Mouse (Mus musculus) Patski (cell line): ENCODE measurements at regions not wholly inside any gene's neighbourhood (a gene's known extent, or its start where the extent isn't known, plus 50 kb on each side); places are given as distances from the start of the nearest gene placed in this dataset.
"Not testable (repeated sequence)": the region's sequence is repeated elsewhere in the genome, so short reads cannot be mapped to it uniquely, and the experiment has no call there.

Source experiments
- ATAC-seq: fragments of 100-300 bp; one replicate; pipeline ENCODE4 v1.8.0; 2021
- CTCF ChIA-PET: fragments of 350-600 bp; sonication (Branson Sonifier 250); formaldehyde crosslinking; loops from one replicate; lab custom pipeline; 2022; ENCODE audit warnings: inconsistent platforms; lab: Charles Lee
- POLR2A ChIA-PET: fragments of 350-600 bp; sonication (Branson Sonifier 250); formaldehyde crosslinking; loops from one replicate; lab custom pipeline; 2022; ENCODE audit warnings: antibody characterized with exemption, inconsistent platforms; lab: Charles Lee
- DNase-seq: peaks from one replicate; pipeline ENCODE4 v3.0.0-alpha.2; 2011; ENCODE audit warnings: low read depth, low spot score
- H3K27me3 ChIP-seq: fragments of 371-371 bp; one replicate; pipeline ENCODE4 v1.5.1; 2021
- CTCF ChIP-seq: fragments of 100-300 bp; IDR thresholded peaks from one replicate; pipeline ENCODE4 v1.5.1; 2021
- in situ Hi-C: fragments of 300-500 bp; cut with MboI; formaldehyde crosslinking; loops from 3 replicates; pipeline ENCODE4 v1.11.1; 2018; ENCODE audit warnings: low pct_unique_long_range_greater_than_20kb, mixed read lengths

- CTCF ChIA-PET = interaction anchor here (1.0 kb wide), 1 partner anchor 9 kb away, joined by 3 read pairs; no protein-coding TSS in a partner anchor
- POLR2A ChIA-PET = no interaction called here
- H3K27me3 ChIP-seq = peaks cover 4% of the 10 kb centered on the region
- in situ Hi-C loops = no loop called here
- TF ChIP-seq CTCF = no peak
- DNase-seq (no peak), ATAC-seq (no peak)
These were observed 223.9 kb downstream of the Tpra1 start for GRCm38 (mm10) chr6:89125916-89126315.

GRCm38 (mm10) chr6:89128141-89128540 lies 226.1 kb downstream of the Tpra1 start:
- CTCF ChIA-PET, H3K27me3 ChIP-seq, in situ Hi-C loops, POLR2A ChIA-PET, DNase-seq, ATAC-seq: not testable (repeated sequence)

- ChIA-PET CTCF (interaction anchor here (1.0 kb wide), 1 partner anchor 9 kb away, joined by 3 read pairs; no protein-coding TSS in a partner anchor), POLR2A (no interaction called here)
- H3K27me3 ChIP-seq = peaks cover 9% of the 10 kb centered on the region
- in situ Hi-C loops = no loop called here
- TF ChIP-seq CTCF = no peak
- ATAC-seq (no peak), DNase-seq (no peak)
These were observed 222.0 kb downstream of the Plxna1 start for GRCm38 (mm10) chr6:89140469-89140868.

DNA sequence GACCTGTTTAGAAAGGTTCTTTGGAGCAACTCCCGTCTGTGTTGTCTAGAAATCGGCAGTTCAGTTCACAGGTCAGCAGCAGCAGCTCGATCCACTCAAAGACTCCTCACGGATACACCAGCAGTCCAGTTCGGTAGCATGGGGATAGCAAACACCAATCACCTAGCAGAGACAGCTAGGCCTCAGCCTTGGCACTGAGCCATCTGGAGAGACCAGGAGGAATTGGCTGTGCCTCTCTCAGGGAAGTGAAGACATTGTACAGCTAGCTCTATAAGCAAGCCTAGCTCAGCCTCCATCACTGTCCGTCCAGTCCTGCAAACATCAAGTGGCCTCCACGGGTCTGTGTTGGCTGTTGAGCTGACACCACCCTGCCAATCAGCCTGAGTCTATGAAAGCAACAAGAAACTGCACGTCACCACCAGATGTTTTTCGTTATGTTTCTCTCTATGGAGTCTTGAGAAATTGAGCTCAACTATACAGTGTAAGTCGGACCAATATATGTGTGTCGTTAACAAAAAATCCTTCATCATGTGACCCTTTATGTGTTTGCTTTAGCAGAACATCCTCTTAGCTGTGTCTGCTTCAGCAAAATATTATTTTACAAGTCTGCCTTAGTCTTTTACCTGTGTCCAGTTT lies 209.3 kb downstream of the Plxna1 start:
- ChIA-PET CTCF (no interaction called here), POLR2A (no interaction called here)
- in situ Hi-C loops = no loop called here
- no peak for ATAC-seq
- no peak for TF ChIP-seq CTCF
- no peak for DNase-seq
- H3K27me3 ChIP-seq = no peaks in the 10 kb centered on the region

DNA sequence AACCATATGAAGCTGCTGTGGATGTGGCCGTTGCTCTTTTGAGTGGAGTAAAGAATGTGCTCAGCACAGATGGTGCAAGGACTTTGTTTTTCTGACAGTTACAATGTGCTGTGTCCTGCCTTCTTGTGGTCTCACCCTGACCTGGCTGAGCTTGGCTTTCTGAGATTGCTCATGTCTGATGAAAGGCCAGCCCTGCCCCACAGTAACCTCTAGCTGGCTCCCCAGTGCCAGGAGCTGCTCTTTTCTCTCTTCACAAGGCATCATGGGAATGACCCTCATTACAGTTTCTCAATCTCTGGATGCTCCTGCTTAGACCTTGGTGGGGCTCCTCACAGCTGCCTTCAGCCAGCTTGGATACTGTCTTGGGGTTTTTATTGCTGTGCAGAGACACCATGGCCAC lies 204.9 kb downstream of the Plxna1 start:
- ChIA-PET CTCF (no interaction called here), POLR2A (interaction anchor here (0.6 kb wide), 1 partner anchor 221 kb away, joined by 3 read pairs; no protein-coding TSS in a partner anchor)
- H3K27me3 ChIP-seq = no peaks in the 10 kb centered on the region
- in situ Hi-C loops = no loop called here
- no peak for ATAC-seq
- no peak for TF ChIP-seq CTCF
- DNase-seq = no peak

- ChIA-PET POLR2A (no interaction called here), CTCF (no interaction called here)
- in situ Hi-C loops = loop anchor here (5.0 kb wide), 1 partner anchor 72 kb away; no protein-coding TSS in a partner anchor
- TF ChIP-seq CTCF = no peak
- H3K27me3 ChIP-seq = no peaks in the 10 kb centered on the region
- ATAC-seq (no peak), DNase-seq (no peak)
These were observed 202.4 kb downstream of the Plxna1 start for GRCm38 (mm10) chr6:89160051-89160450.

GRCm38 (mm10) chr6:89161746-89162145 lies 200.7 kb downstream of the Plxna1 start:
- TF ChIP-seq CTCF = no peak
- ChIA-PET CTCF (interaction anchor here (1.1 kb wide), 1 partner anchor 12 kb away, joined by 3 read pairs; no protein-coding TSS in a partner anchor), POLR2A (interaction anchor here (1.3 kb wide), 1 partner anchor 11 kb away, joined by 4 read pairs; no protein-coding TSS in a partner anchor)
- in situ Hi-C loops = loop anchor here (5.0 kb wide), 1 partner anchor 71 kb away; no protein-coding TSS in a partner anchor
- DNase-seq (no peak), ATAC-seq (no peak)
- H3K27me3 ChIP-seq = no peaks in the 10 kb centered on the region

- in situ Hi-C loops = no loop called here
- ChIA-PET POLR2A (no interaction called here), CTCF (no interaction called here)
- ATAC-seq (no peak), DNase-seq (no peak)
- peaks cover 11% of the 10 kb centered on the region for H3K27me3 ChIP-seq
- TF ChIP-seq CTCF = no peak
These were observed 192.9 kb downstream of the Plxna1 start for GRCm38 (mm10) chr6:89169520-89169919.

DNA sequence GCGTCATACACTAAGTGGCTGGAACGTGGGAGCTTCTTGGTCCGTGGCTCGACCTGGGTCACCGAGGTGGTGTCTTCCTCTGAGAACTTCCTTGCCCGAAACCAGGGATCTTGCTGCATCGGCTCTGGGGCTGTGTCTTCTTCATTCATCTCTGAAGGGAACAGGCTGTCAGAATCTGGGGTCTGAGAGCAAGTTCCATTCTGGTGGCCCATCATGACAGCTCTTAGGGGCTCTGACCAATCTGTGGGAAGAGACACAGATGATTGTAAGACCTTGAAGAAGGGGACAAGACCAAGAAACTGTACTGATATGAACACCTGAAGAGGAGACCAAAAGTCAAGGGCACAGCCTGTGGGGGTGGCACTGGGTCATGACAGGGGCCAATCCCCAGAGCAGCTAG lies 177.5 kb downstream of the Plxna1 start:
- POLR2A ChIA-PET, ATAC-seq, in situ Hi-C loops, H3K27me3 ChIP-seq, CTCF ChIA-PET, DNase-seq: not testable (repeated sequence)

DNA sequence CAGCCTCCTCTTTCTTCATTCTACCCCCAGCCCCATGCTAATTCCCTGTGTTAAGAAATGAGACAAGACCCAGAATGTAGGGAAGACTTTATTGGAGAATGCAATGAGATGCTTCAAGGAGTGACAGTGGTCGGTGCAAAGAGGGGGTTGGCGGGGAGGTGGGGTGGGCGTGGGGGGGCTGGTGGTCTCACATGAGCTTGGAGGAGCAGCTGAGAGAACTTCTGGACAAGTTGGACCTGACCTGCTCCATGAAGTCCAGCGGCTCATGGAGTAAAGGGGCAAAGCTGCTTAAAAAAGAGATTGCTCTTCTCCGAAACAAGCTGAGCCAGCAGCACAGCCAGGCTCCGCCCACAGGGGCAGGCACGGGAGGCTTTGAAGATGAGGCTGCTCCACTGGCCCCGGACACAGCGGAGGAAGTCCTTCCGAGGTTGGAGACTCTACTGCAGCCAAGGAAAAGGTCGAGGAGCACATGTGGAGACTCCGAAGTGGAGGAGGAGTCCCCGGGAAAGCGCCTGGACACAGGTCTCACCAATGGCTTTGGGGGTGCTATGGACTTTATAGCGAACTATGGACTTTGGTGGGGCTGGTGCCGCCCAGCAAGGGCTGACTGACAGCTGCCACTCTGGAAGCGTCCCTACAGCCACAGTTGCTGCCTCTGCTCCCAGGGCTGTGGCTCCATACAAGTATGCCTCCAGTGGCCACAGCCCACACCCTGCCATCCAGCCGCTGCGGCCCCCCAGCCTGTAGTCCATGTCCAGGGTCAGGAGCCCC lies 161.7 kb downstream of the Plxna1 start:
- in situ Hi-C loops, ATAC-seq, POLR2A ChIA-PET: not testable (repeated sequence)

DNA sequence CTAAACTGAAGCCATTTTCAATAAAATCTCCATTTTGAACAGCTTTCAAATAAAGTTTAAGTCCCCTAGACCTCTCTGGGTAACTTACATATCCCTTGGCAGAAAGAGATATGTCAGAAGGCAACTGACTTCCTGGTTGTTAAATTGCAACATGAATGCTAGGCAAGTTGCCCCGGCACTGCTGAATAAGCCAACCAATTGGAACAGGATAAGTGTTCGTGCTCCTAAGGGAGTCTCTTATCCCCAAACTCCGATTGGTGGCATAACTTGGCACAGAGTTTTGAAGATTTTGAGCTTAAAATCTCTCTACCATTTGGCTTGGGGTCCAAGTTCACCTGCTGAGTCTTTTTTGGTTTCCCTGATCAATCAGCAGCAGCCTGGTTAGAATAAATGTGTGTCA lies 147.4 kb downstream of the Plxna1 start:
- no peak for TF ChIP-seq CTCF
- peaks cover 22% of the 10 kb centered on the region for H3K27me3 ChIP-seq
- ChIA-PET CTCF (no interaction called here), POLR2A (no interaction called here)
- no peak for DNase-seq
- ATAC-seq = no peak
- in situ Hi-C loops = no loop called here

More for the DNA sequence above, 161.7 kb downstream of the Plxna1 start:
- CTCF ChIA-PET, H3K27me3 ChIP-seq, DNase-seq: not testable (repeated sequence)
